17 mouse cellular contexts compared by ENCODE assay signal in the genomic region with DNA sequence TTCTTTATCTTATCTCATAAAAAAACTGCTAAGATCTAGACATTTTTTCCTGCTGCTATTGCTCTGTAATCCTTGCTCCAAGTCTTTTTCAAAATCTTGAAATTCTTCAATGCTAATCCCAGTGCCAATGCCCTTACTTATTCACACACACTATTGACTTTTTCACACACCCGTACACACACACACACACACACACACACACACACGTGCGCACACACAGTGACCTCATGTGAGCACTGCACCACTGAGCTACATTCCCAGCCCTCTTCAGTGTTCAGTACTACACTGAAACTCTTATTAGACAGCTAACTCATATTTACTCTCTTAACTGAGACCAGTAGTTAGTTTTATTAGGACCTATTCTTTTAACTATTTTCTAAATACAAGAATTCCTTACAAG.
"Had no signal": no experiment of that assay in that cellular context is flagged by ENCODE, and none has a peak within 500 bp of the region (broad histone marks: within the 10 kb centered on the region; RNA-seq: fewer than 3 reads in every experiment).

No protein-coding gene starts in this region.

- ATAC-seq: intestine, embryonic 15.5 days had no signal

- H3K9ac ChIP-seq: intestine, embryonic 15.5 days; limb, embryonic 12.5 days; limb, embryonic 15.5 days had no signal

- H3K27ac ChIP-seq: intestine, embryonic 15.5 days; limb, embryonic 12.5 days; limb, embryonic 15.5 days; liver, embryonic 13.5 days; stomach, postnatal 0 days had no signal

- H3K9me3 ChIP-seq: intestine, embryonic 15.5 days; limb, embryonic 12.5 days; limb, embryonic 15.5 days; liver, embryonic 13.5 days had no signal

- H3K36me3 ChIP-seq: intestine, embryonic 15.5 days; limb, embryonic 12.5 days; limb, embryonic 15.5 days had no signal

- H3K4me2 ChIP-seq: intestine, embryonic 15.5 days; limb, embryonic 12.5 days; limb, embryonic 15.5 days; midbrain, embryonic 11.5 days had no signal

- DNase-seq: kidney, adult 18-20 months; kidney, adult 9 months; kidney, postnatal 14 days; kidney, postnatal 4 days; left cerebral cortex, postnatal 4 days; liver, embryonic 13.5 days; lung, adult 18-20 months; lung, postnatal 4 days; midbrain, embryonic 14.5 days; thymus, adult 2 months; thymus, postnatal 14 days; thymus, postnatal 4 days had no signal

- H3K4me1 ChIP-seq: intestine, embryonic 15.5 days; limb, embryonic 12.5 days had no signal

- H3K27me3 ChIP-seq: intestine, embryonic 15.5 days; limb, embryonic 12.5 days; limb, embryonic 15.5 days; liver, embryonic 13.5 days had no signal

- H3K4me3 ChIP-seq: intestine, embryonic 15.5 days; limb, embryonic 12.5 days; limb, embryonic 15.5 days; liver, embryonic 13.5 days had no signal
